Mouse (Mus musculus) G1E (cell line): Measurements from ENCODE around the gene E330034G19Rik.

ENCODE experiments used
- CTCF ChIP-seq: IDR thresholded peaks from 2 replicates; pipeline ENCODE4 v1.5.1; 2012; ENCODE audit warnings: low read depth, low read length, inconsistent platforms, mixed read lengths
- GATA1 ChIP-seq: IDR thresholded peaks from 2 replicates; pipeline ENCODE4 v1.6.1; 2012; ENCODE audit warnings: borderline replicate concordance, low read length, inconsistent platforms, mixed read lengths

DNA sequence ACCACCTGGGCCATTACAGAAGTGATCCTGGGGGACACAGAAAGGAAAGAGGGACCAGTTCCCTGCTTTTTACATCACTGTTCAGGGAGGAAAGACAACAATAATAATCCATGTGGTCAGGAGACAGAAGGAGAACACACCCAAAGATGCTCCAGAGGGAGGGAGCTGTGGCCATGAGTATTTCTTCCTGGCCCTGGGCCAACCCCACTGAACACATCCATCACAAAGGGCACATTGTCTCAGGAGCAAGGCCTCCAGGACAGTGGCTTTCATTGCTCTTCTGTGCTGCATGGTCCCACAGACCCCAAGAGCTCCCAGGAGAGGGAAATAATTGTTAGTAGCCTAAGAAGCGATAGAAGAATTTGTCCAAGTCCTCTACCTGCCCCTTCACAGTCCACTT lies 23.4 kb upstream of the E330034G19Rik start:
- TF ChIP-seq CTCF: no peak
- TF ChIP-seq GATA1: no peak
